Mouse (Mus musculus): ENCODE data around the gene Rtraf. TPM values are rescaled to one million over a fixed set of nuclear protein-coding genes. Genes with fewer than 3 reads are reported as not detected.

Rtraf gene
- polyA plus RNA-seq, 1 experiment from 2014 or later, result 200 TPM

DNA sequence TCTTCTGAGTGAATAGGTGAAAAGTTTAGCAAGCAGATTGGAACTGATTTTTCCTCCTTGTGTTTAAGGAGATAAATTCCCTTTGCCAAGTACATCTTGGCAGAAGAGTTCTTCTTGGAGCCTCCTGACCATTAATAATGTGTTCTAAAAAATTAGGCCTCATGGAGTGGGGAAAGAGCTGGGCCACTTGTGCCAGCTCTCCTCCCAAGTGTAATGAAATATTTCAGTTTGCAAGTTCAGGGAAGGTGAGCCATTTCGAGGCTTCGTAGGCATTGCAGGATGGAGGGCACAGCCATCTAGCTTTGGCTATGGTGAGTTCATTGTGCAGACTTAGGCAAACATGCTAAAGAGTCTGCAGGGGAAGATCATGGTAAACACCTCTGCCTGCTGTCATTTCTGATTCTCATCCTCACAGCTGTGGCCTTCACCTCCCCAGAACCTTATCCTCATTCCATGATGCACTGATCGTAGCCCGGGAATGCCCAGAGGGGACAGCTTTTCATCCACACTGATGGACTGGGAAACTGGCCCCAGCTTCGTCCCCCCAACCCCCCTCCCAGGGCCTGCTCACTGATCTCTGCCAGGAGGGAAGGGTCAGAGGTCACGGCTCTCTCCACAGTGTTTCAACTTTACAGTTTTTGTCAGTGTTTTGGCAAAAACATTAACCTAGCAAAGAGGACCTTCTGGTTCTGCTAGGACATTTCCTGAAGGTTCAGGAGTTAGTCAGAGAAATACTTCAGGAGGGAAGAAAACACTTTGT, 54.0 kb downstream of the Rtraf start:
- H3K4me3 ChIP-seq (replicated peaks), result no peak overlapping the region
- H3K4me1 ChIP-seq, result peaks cover 2% of the 10 kb centered on the region; the same call in 1 of the 2 replicates
- H3K27me3 ChIP-seq, result no peaks in the 10 kb centered on the region
- H3K36me3 ChIP-seq, result 0 out of 2 replicates have a peak, but pooled peaks cover 12% of the 10 kb centered on the region
- no peak overlapping the region for H3K4me2 ChIP-seq (replicated peaks)
- H3K9me3 ChIP-seq (replicated peaks), result no peaks in the 10 kb centered on the region
- no peak for ATAC-seq (ENCODE audit: insufficient number of reproducible peaks, low FRiP score, low TSS enrichment, low read depth)
- no peak overlapping the region for H3K9ac ChIP-seq
- H3K27ac ChIP-seq (replicated peaks), result peak overlapping the region; percentile 18; the same call in 1 of the 2 replicates
- WGBS, result 29% methylated on average over 6 of the region's 6 CpGs

GRCm38 (mm10) chr14:19768648-19769047, 55.0 kb downstream of the Rtraf start:
- Histone ChIP-seq H3K4me1 (peaks cover 2% of the 10 kb centered on the region; the same call in 1 of the 2 replicates), H3K9ac (no peak overlapping the region), H3K4me2 (replicated peaks) (no peak overlapping the region), H3K27me3 (no peaks in the 10 kb centered on the region), H3K4me3 (replicated peaks) (no peak overlapping the region), H3K36me3 (0 out of 2 replicates have a peak, but pooled peaks cover 12% of the 10 kb centered on the region), H3K9me3 (replicated peaks) (no peaks in the 10 kb centered on the region), H3K27ac (replicated peaks) (no peak overlapping the region; the same call in 1 of the 2 replicates)
- WGBS, result 88% methylated on average over 6 of the region's 6 CpGs
- ATAC-seq (ENCODE audit: insufficient number of reproducible peaks, low FRiP score, low TSS enrichment, low read depth), result no peak

GRCm38 (mm10) chr14:19766380-19766649, 57.3 kb downstream of the Rtraf start:
- Histone ChIP-seq H3K4me1 (peaks cover 2% of the 10 kb centered on the region; the same call in 1 of the 2 replicates), H3K27ac (replicated peaks) (no peak overlapping the region), H3K36me3 (0 out of 2 replicates have a peak, but pooled peaks cover 12% of the 10 kb centered on the region), H3K9ac (no peak overlapping the region), H3K4me3 (replicated peaks) (no peak overlapping the region), H3K27me3 (no peaks in the 10 kb centered on the region), H3K9me3 (replicated peaks) (no peaks in the 10 kb centered on the region), H3K4me2 (replicated peaks) (no peak overlapping the region)
- no peak for ATAC-seq (ENCODE audit: insufficient number of reproducible peaks, low FRiP score, low TSS enrichment, low read depth)
- WGBS, result 36% methylated on average over 1 of the region's 1 CpGs

DNA sequence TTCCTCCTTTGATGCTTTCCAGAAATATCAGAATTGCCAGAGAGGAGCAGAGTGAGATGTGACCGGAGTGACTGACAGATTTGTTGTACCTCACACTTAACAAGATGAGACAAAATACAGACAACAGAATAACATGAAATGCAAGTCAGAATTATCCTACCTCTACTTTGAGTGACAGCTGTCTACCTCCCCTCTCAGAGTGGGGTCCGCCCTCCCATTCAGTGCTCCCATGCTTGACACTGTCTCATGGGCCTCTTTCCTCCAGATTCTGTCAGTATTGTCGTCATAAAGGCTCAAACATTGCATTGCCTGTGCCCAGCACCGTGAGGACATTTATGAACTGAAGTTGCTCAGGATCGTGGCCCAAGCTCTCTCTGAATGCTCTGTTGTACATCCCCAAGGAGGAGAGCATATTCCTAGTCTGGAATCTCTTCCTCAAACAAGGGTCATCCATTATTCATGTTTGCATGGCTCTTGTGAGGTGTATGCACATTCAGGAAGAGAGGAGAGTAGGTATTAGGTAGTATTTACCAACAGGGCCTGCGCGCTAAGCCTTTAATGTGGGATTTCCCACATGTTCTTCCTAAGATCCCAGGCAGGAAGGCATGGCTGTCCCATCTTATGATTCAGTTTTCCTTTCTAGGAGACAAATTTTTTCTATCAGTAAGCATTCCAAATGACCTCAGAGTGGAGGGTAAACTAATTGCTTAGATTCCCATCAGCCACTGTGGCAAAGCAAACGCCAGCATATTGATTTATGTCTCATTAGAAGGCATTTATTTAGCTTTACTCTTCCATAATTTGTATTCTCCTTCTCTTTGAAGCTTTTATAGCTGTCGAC, 57.9 kb downstream of the Rtraf start:
- no peaks in the 10 kb centered on the region for H3K9me3 ChIP-seq (replicated peaks)
- no peak overlapping the region for H3K4me2 ChIP-seq (replicated peaks)
- H3K4me1 ChIP-seq, result peaks cover 2% of the 10 kb centered on the region; the same call in 1 of the 2 replicates
- no peak overlapping the region for H3K27ac ChIP-seq (replicated peaks)
- no peak overlapping the region for H3K9ac ChIP-seq
- 75% methylated on average over 9 of the region's 9 CpGs for WGBS
- 0 out of 2 replicates have a peak, but pooled peaks cover 12% of the 10 kb centered on the region for H3K36me3 ChIP-seq
- no peak overlapping the region for H3K4me3 ChIP-seq (replicated peaks)
- ATAC-seq (ENCODE audit: insufficient number of reproducible peaks, low FRiP score, low TSS enrichment, low read depth), result no peak
- H3K27me3 ChIP-seq, result no peaks in the 10 kb centered on the region

GRCm38 (mm10) chr14:19764331-19764730, 59.3 kb downstream of the Rtraf start:
- Histone ChIP-seq H3K4me3 (replicated peaks) (no peak overlapping the region), H3K9me3 (replicated peaks) (no peaks in the 10 kb centered on the region), H3K4me1 (0 out of 2 replicates have a peak, but pooled peaks cover 2% of the 10 kb centered on the region), H3K9ac (no peak overlapping the region), H3K27ac (replicated peaks) (no peak overlapping the region), H3K27me3 (no peaks in the 10 kb centered on the region), H3K4me2 (replicated peaks) (no peak overlapping the region), H3K36me3 (0 out of 2 replicates have a peak, but pooled peaks cover 12% of the 10 kb centered on the region)
- no peak for ATAC-seq (ENCODE audit: insufficient number of reproducible peaks, low FRiP score, low TSS enrichment, low read depth)
- WGBS, result 75% methylated on average over 8 of the region's 8 CpGs

GRCm38 (mm10) chr14:19763527-19763926, 60.1 kb downstream of the Rtraf start:
- no peak for ATAC-seq (ENCODE audit: insufficient number of reproducible peaks, low FRiP score, low TSS enrichment, low read depth)
- Histone ChIP-seq H3K36me3 (0 out of 2 replicates have a peak, but pooled peaks cover 10% of the 10 kb centered on the region), H3K9me3 (replicated peaks) (no peaks in the 10 kb centered on the region), H3K27ac (replicated peaks) (no peak overlapping the region), H3K27me3 (no peaks in the 10 kb centered on the region), H3K9ac (no peak overlapping the region), H3K4me2 (replicated peaks) (no peak overlapping the region), H3K4me1 (0 out of 2 replicates have a peak, but pooled peaks cover 2% of the 10 kb centered on the region), H3K4me3 (replicated peaks) (no peak overlapping the region)
- 38% methylated on average over 8 of the region's 8 CpGs for WGBS

DNA sequence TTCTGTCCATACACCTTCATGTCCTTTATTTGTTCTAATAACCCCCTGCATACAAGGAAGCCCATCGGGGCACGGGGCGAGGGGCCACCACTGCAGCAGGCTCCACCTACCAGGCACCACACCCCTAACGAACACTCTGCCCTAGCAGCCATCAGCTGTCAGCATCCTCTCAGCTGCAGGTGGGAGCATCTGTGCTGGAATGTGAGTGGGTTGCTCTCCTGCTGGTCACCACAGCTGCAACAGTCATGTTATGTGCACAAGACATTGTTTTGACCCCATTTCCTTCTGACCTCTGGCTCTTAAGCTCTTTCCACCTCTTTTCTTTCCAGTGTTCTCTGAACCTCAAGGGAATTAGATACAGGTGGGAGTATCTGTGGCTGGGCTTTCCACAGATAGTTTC, 61.6 kb downstream of the Rtraf start:
- 52% methylated on average over 4 of the region's 4 CpGs for WGBS
- H3K36me3 ChIP-seq, result 0 out of 2 replicates have a peak, but pooled peaks cover 6% of the 10 kb centered on the region
- H3K4me2 ChIP-seq (replicated peaks), result no peak overlapping the region
- no peak overlapping the region for H3K9ac ChIP-seq
- H3K4me3 ChIP-seq (replicated peaks), result no peak overlapping the region
- no peaks in the 10 kb centered on the region for H3K9me3 ChIP-seq (replicated peaks)
- H3K4me1 ChIP-seq, result no peaks in the 10 kb centered on the region
- ATAC-seq (ENCODE audit: insufficient number of reproducible peaks, low FRiP score, low TSS enrichment, low read depth), result no peak
- no peaks in the 10 kb centered on the region for H3K27me3 ChIP-seq
- H3K27ac ChIP-seq (replicated peaks), result no peak overlapping the region

Other genes with a start within 250 kb of the Rtraf start
- 1.8 and 2.2 TPM in 2 replicates for gene Gm2237, start 238.7 kb downstream of the Rtraf start, polyA plus RNA-seq (2015; fragmentation: Nextera tagmentation; extraction: Ambion mirVana)
- not detected in 2 replicates for gene Gm5458, start 221.2 kb downstream of the Rtraf start, polyA plus RNA-seq (2015; fragmentation: Nextera tagmentation; extraction: Ambion mirVana)
- 86.7 and 91.3 TPM in 2 replicates for gene Nid2, start 72.6 kb downstream of the Rtraf start, polyA plus RNA-seq (2015; fragmentation: Nextera tagmentation; extraction: Ambion mirVana)
- 56.9 and 67.6 TPM in 2 replicates for gene Gng2, start 153.8 kb upstream of the Rtraf start, polyA plus RNA-seq (2015; fragmentation: Nextera tagmentation; extraction: Ambion mirVana)

Data from embryonic facial prominence, embryonic 15.5 days (tissue).